Mouse (Mus musculus): Measurements from ENCODE around the gene Gm29797. TPM values are rescaled to one million over a fixed set of nuclear protein-coding genes. Genes with fewer than 3 reads are reported as not detected.

The Gm29797 gene
- total RNA-seq, 2 experiments from 2014 or later = not detected

DNA sequence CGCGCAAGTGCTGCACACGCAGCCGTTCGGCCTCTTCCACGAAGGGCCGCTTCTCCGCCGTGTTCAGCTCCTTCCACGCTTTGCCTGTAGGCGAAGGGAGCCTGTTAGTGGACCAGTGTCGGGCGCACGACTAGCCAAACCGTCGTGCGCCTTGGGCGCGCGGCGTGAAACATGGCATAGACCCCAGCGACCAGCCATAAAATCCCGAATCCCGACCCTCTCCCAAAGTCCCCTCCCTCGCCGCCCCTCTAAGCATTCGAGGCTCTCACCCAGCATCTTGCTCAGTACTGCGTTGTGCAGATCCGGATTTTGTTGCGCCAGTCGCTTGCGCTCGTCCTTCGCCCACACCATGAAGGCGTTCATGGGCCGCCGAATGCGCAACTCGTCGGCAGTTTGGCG lies 14.1 kb downstream of the Gm29797 start:
- intact Hi-C loops (cut with DNase I) = loop anchor here (10.0 kb wide), 1 partner anchor 276 kb away; no protein-coding TSS in a partner anchor
- DNase-seq = no peak

- intact Hi-C loops (cut with DNase I) = loop anchor here (10.0 kb wide), 1 partner anchor 277 kb away; no protein-coding TSS in a partner anchor
- DNase-seq = peak; percentile 73 to 80
These were observed 14.5 kb downstream of the Gm29797 start, which contains the start of gene Sox18 for GRCm38 (mm10) chr2:181671326-181671725. TSS of gene Sox18 (minus strand) at chr2:181671640.

DNA sequence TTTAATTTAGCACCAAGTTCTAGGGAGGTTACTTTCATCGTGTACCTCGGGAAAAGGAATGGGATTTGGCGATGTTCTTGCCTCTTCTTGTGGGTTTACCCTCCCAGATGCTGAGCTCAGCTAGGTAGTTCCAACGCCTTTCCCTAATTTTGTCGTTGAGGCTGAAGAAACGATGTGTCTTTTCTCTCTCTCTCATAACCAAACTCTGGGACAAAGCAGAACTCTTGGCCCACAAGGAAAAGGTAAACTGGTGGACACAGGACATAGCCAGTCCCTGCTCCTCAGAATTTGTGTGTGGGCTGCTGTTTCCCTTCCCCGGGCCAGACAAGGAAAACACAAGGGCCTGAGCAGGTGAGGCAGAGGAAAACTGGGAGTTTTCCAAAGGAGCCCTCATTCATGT lies 15.2 kb downstream of the Gm29797 start:
- intact Hi-C loops (cut with DNase I) = loop anchor here (10.0 kb wide), 1 partner anchor 277 kb away; no protein-coding TSS in a partner anchor
- DNase-seq = no peak

DNA sequence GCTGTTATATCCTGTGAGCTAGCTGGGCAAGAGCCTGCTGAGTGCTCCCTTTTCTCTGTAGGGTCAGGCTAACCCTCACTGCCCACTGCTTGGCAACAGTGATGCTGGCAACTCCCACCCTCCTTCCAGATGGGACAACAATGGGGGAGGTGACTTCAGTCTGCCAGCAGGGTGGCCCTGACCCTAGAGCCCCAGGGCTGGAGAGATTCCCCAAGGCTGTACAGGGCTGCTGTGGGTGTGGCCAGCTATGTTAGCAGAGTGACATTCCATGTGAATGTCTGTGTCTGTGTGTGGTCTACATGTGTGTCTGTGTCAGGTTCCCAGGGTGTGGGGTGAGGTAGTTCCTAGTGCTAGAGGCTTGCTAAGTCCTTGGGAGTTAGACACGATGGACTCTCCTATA lies 16.7 kb downstream of the Gm29797 start:
- intact Hi-C loops (cut with DNase I) = loop anchor here (10.0 kb wide), 1 partner anchor 279 kb away; no protein-coding TSS in a partner anchor
- DNase-seq = no peak

- intact Hi-C loops (cut with DNase I) = loop anchor here (10.0 kb wide), 1 partner anchor 280 kb away; no protein-coding TSS in a partner anchor
- no peak for DNase-seq
These were observed 18.1 kb downstream of the Gm29797 start for GRCm38 (mm10) chr2:181674934-181675333.

DNA sequence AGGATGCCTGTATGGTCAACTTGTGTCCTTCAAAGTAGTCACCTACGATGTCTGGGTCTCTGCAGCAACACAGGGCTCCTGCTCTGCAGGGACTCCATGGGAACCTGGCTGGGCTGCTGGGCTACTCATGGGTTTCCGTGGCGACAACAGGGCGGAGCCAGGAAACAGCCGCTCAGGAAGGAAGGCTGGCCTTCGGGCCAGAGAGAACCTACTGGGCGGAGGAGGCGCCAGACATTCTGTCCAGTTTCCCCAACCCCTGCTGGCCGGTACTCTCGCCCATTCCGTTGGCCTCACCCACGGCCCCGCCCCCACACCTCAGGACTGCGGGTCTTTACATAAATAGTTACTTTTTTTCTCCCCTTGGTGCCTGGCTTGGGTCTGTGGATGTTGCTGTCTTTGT lies 18.6 kb downstream of the Gm29797 start:
- peak; percentile 79 to 82 for DNase-seq
- intact Hi-C loops (cut with DNase I) = loop anchor here (10.0 kb wide), 1 partner anchor 281 kb away; no protein-coding TSS in a partner anchor

GRCm38 (mm10) chr2:181676424-181676823 lies 19.6 kb downstream of the Gm29797 start:
- no peak for DNase-seq
- intact Hi-C loops (cut with DNase I) = loop anchor here (10.0 kb wide), 1 partner anchor 282 kb away; no protein-coding TSS in a partner anchor

- intact Hi-C loops (cut with DNase I) = loop anchor here (10.0 kb wide), 1 partner anchor 282 kb away; no protein-coding TSS in a partner anchor
- DNase-seq = peak; percentile 58 to 65
These were observed 20.4 kb downstream of the Gm29797 start for GRCm38 (mm10) chr2:181677096-181677754.

DNA sequence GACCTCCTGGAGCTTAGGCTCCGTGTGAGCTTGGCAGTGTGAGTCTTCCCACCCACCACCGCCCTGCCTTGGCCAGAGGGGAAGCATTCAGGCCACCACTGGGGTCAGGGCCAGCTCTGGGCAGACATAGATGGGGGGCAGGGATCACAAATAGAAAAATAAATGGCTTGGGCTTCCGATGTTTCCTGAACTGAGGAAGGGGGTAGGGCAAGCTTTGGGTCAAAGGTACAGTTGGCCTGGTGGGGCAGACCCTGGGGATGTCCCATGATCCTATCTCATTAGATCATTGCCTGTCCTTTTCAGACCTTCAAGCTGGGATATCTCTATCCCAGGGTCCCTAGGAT lies 20.9 kb downstream of the Gm29797 start:
- intact Hi-C loops (cut with DNase I) = loop anchor here (1.0 to 10.0 kb wide), 4 partner anchors 18 to 283 kb away; no protein-coding TSS in a partner anchor
- no peak for DNase-seq

GRCm38 (mm10) chr2:181678780-181679179 lies 21.9 kb downstream of the Gm29797 start:
- peak; percentile 80 to 81 for DNase-seq
- intact Hi-C loops (cut with DNase I) = loop anchor here (1.0 to 10.0 kb wide), 4 partner anchors 19 to 284 kb away; no protein-coding TSS in a partner anchor

DNA sequence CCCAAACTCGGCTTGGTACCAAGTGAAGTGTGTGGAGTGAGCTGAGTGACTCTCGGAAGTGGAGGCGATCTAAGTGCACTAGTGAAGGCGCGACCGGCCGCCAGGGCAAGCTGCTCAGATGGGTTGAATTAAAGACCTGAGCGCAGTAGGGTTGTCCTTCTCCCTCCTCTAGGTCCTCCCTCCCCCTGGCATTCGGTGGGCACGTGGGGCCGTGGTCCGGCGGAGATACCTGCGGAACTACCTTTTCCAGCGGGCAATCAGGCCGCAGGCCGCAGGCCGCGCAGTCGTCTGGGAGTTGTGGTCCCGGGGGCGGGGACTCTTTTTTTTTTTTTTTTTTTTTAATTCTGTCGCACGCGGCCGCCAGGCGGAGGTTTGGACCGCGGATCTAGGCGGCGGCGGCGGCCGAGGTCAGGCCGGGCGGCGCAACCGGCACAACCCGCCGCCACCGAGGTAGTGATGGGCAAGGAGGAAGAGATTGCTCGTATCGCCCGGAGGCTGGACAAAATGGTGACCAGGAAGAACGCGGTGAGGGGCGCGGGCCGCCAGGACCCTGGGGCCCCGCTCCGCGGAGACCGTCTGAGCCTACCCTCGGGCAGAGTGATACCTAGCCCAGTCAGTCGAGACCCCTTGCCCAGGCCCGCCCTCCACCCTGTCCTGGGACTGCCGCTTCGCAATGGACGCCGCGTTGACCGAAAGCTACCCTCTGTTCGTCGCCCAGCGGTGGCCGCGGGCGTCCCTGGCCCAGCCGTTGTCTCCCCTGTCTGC lies 23.3 kb downstream of the Gm29797 start, which contains the start of gene Tcea2:
Gene Tcea2 (plus strand): TSS at position 360 of the 765 bp plus-strand sequence.
- peak; percentile 73 to 74 for DNase-seq
- intact Hi-C loops (cut with DNase I) = loop anchor here (2.0 to 10.0 kb wide), 3 partner anchors 35 to 285 kb away; no protein-coding TSS in a partner anchor

- intact Hi-C loops (cut with DNase I) = no loop called here
- DNase-seq = no peak
These were observed 23.9 kb downstream of the Gm29797 start for GRCm38 (mm10) chr2:181680716-181681117.

GRCm38 (mm10) chr2:181681978-181682377 lies 25.1 kb downstream of the Gm29797 start:
- intact Hi-C loops (cut with DNase I) = no loop called here
- no peak for DNase-seq

- intact Hi-C loops (cut with DNase I) = no loop called here
- no peak for DNase-seq
These were observed 26.5 kb downstream of the Gm29797 start for GRCm38 (mm10) chr2:181683381-181683780.

DNA sequence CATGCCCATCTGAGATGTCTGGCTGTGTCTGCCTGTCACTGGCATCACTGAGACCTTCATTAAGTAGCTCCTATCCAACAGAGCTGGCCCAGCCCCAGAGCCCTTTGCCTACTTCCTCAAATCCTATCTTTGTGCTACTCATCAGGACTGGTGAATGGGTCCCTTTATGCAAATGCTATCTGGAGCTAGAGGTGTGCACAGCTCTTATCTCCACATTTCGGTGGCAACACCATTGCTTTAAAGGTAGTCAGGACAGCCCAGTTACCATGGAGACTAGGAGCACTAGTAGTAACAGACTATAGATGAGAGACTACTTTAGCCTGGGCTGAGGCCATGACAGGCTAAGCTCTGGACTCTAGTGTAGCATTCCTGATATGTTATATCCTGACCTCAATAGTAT lies 27.9 kb downstream of the Gm29797 start:
- intact Hi-C loops (cut with DNase I) = no loop called here
- no peak for DNase-seq

GRCm38 (mm10) chr2:181685686-181686085 lies 28.9 kb downstream of the Gm29797 start:
- no peak for DNase-seq
- intact Hi-C loops (cut with DNase I) = no loop called here

GRCm38 (mm10) chr2:181687586-181687985 lies 30.8 kb downstream of the Gm29797 start:
- no peak for DNase-seq
- intact Hi-C loops (cut with DNase I) = no loop called here

DNA sequence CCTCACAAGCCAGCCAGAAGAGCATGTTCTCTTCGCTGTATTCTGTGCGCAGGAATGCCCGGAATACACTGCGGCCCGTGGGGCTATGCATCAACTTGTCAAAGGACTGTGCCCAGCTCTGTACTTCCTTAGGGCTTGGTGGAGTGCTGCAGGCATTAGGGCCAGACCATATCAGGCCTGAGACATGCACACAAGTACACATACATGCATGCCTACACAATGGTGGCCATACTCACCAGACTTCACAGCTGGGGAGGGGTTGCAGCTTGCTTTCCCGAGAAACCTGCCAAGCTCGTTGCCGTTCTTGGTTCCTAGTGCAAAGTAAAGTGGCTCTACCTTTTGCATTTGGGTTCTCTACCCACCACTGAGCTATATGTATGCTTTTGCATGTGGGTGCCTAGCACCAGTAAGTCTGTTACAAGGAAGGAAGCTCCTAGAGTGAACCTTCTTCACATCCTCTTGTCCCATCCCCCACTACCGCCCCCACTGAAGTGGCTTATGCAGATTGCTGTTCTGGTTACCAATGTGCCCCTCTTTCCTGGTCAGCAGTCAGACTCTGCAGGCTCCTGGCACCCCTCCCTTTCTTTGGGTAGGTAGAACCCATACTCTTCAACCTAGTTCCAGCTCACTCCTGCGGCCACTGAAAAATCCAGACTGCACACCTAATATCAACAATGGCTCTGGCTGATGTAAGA lies 32.8 kb downstream of the Gm29797 start:
- intact Hi-C loops (cut with DNase I) = no loop called here
- DNase-seq = no peak

- no peak for DNase-seq
- intact Hi-C loops (cut with DNase I) = no loop called here
These were observed 34.2 kb downstream of the Gm29797 start for GRCm38 (mm10) chr2:181691083-181691482.

DNA sequence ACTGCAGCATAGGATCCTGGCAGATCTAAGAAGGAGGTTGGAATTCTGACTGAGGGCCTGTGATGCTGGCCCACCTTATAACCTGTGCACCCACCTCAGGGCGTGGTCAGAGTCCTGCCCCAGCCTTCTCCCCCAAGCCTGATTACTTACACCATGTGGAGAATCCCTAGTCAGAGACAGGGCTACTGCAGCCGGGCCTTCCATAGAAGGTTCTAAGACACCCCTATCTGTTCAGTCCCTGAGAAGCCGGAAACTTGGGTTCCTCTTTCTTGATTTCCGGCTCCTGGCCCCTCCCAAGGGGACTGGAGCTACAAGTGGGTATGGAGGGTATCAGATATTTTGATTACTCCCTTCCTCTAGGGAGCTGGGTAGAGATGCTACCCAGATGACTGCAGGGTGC lies 34.7 kb downstream of the Gm29797 start:
- DNase-seq = no peak
- intact Hi-C loops (cut with DNase I) = no loop called here
